Mouse (Mus musculus) forebrain, postnatal 0 days (tissue): Measurements from ENCODE around the gene Dis3l2. TPM values are rescaled to one million over a fixed set of nuclear protein-coding genes. Genes with fewer than 3 reads are reported as not detected.

Source experiments
- ATAC-seq: fragments of 200-750 bp; cut with Nextera tagmentation; 2 replicates; pipeline ENCODE4 v1.8.0; 2017; ENCODE audit warnings: mild to moderate bottlenecking, moderate library complexity
- DNase-seq: peaks from one replicate; pipeline ENCODE4 v3.0.0-alpha.2; 2015
- H3K27ac ChIP-seq: fragments of 300-500 bp; sonication (generic); 2 replicates; pipeline ENCODE4 v1.5.1; 2014; ENCODE audit warnings: low read depth, mild to moderate bottlenecking, antibody characterized with exemption, low read length, moderate library complexity, mixed read lengths
- H3K27me3 ChIP-seq: fragments of 300-500 bp; sonication (generic); 2 replicates; pipeline ENCODE4 v1.6.1; 2014; ENCODE audit warnings: mild to moderate bottlenecking, low read length, mixed read lengths; ENCODE audit not compliant: insufficient read depth
- H3K36me3 ChIP-seq: fragments of 300-500 bp; sonication (generic); 2 replicates; pipeline ENCODE4 v1.6.1; 2014; ENCODE audit warnings: mild to moderate bottlenecking, moderate library complexity; ENCODE audit not compliant: insufficient read depth
- H3K4me1 ChIP-seq: fragments of 300-500 bp; sonication (generic); 2 replicates; pipeline ENCODE4 v1.6.1; 2014; ENCODE audit warnings: antibody characterized with exemption; ENCODE audit not compliant: insufficient read depth
- H3K4me2 ChIP-seq: fragments of 300-500 bp; sonication (generic); 2 replicates; pipeline ENCODE4 v1.6.1; 2014; ENCODE audit warnings: low read depth, mild to moderate bottlenecking, moderate library complexity
- H3K4me3 ChIP-seq: fragments of 300-500 bp; sonication (generic); 2 replicates; pipeline ENCODE4 v1.5.1; 2014; ENCODE audit warnings: low read depth, low read length, mixed read lengths
- H3K9ac ChIP-seq: fragments of 300-500 bp; sonication (generic); 2 replicates; pipeline ENCODE4 v1.6.1; 2014; ENCODE audit warnings: mild to moderate bottlenecking
- H3K9me3 ChIP-seq: fragments of 300-500 bp; sonication (generic); 2 replicates; pipeline ENCODE4 v1.6.1; 2016; ENCODE audit warnings: low read length
- CTCF ChIP-seq: sonication (generic); IDR thresholded peaks from 2 replicates; pipeline ENCODE4 v1.5.1; 2016; ENCODE audit warnings: antibody characterized with exemption, control low read depth, low read depth
- WGBS: fragments of 180-500 bp; shearing (Covaris S2); extraction: QIAGEN DNeasy Blood & Tissue Kit; methylation state at CpG from one replicate; pipeline ENCODE4 v1.1.7; 2014; 5-methylcytosine and 5-hydroxymethylcytosine counted together
- polyA plus RNA-seq: library from polyadenylated mRNA; unstranded; fragments of >200 nt; fragmentation: Nextera tagmentation; extraction: Ambion mirVana; gene quantifications from 2 replicates; pipeline ENCODE4 v1.2.1, GENCODE M21; 2015
- total RNA-seq: library from RNA; depleted of rRNA; stranded (reverse); fragments of >200 nt; gene quantifications from 2 replicates; pipeline ENCODE4 v1.2.3, GENCODE M21; 2014

The Dis3l2 gene
- total and polyA plus RNA-seq, 2 experiments from 2014 or later, result 35.0 to 53.6 TPM

- peaks cover 3% of the 10 kb centered on the region for H3K4me1 ChIP-seq
- ATAC-seq, result no peak
Observed at GRCm38 (mm10) chr1:86699346-86700136, 4.1 kb upstream of the Dis3l2 start.

GRCm38 (mm10) chr1:86700367-86700766 is 3.2 kb upstream of the Dis3l2 start:
- TF ChIP-seq CTCF, result no peak
- Histone ChIP-seq H3K27ac (no peak overlapping the region), H3K4me1 (peaks cover 3% of the 10 kb centered on the region), H3K36me3 (no peaks in the 10 kb centered on the region), H3K27me3 (no peaks in the 10 kb centered on the region), H3K9ac (no peak overlapping the region), H3K4me3 (no peak overlapping the region), H3K9me3 (no peaks in the 10 kb centered on the region), H3K4me2 (no peak overlapping the region)
- ATAC-seq, result no peak
- no peak for DNase-seq
- 86% methylated on average over 7 of the region's 7 CpGs for WGBS

More at GRCm38 (mm10) chr1:86699346-86700136, 4.1 kb upstream of the Dis3l2 start:
- H3K27me3 ChIP-seq, result no peaks in the 10 kb centered on the region
- no peak overlapping the region for H3K4me3 ChIP-seq
- H3K9me3 ChIP-seq, result no peaks in the 10 kb centered on the region
- H3K9ac ChIP-seq, result no peak overlapping the region
- H3K4me2 ChIP-seq, result no peak overlapping the region
- 66% methylated on average over 11 of the region's 11 CpGs for WGBS
- no peak for DNase-seq
- no peak for TF ChIP-seq CTCF
- H3K27ac ChIP-seq, result no peak overlapping the region
- no peaks in the 10 kb centered on the region for H3K36me3 ChIP-seq

GRCm38 (mm10) chr1:86703965-86704326 is 338 bp downstream of the Dis3l2 start:
- TF ChIP-seq CTCF, result no peak
- WGBS, result under 1% methylated on average over 27 of the region's 27 CpGs
- no peak for DNase-seq

GRCm38 (mm10) chr1:86705461-86705860 is 1.9 kb downstream of the Dis3l2 start:
- H3K4me1 ChIP-seq, result peaks cover 3% of the 10 kb centered on the region
- DNase-seq (no peak), ATAC-seq (no peak)
- H3K9ac ChIP-seq, result no peak overlapping the region
- no peak for TF ChIP-seq CTCF
- 75% methylated on average over 3 of the region's 3 CpGs for WGBS
- H3K9me3 ChIP-seq, result no peaks in the 10 kb centered on the region
- no peaks in the 10 kb centered on the region for H3K27me3 ChIP-seq
- H3K27ac ChIP-seq, result no peak overlapping the region
- H3K36me3 ChIP-seq, result no peaks in the 10 kb centered on the region
- no peak overlapping the region for H3K4me2 ChIP-seq
- no peak overlapping the region for H3K4me3 ChIP-seq

More at GRCm38 (mm10) chr1:86703965-86704326, 338 bp downstream of the Dis3l2 start:
- peaks cover 3% of the 10 kb centered on the region for H3K4me1 ChIP-seq
- H3K4me2 ChIP-seq, result peak overlapping the region; percentile 62
- peak overlapping the region; percentile 92 for H3K4me3 ChIP-seq
- no peaks in the 10 kb centered on the region for H3K27me3 ChIP-seq
- peak overlapping the region; percentile 87 for H3K9ac ChIP-seq
- H3K36me3 ChIP-seq, result no peaks in the 10 kb centered on the region
- H3K9me3 ChIP-seq, result no peaks in the 10 kb centered on the region
- no peak for ATAC-seq
- H3K27ac ChIP-seq, result peak overlapping the region; percentile 85

GRCm38 (mm10) chr1:86709546-86709945 is 5.9 kb downstream of the Dis3l2 start:
- 67% methylated on average over 4 of the region's 4 CpGs for WGBS
- TF ChIP-seq CTCF, result no peak
- H3K9ac ChIP-seq, result no peak overlapping the region
- no peak overlapping the region for H3K27ac ChIP-seq
- H3K9me3 ChIP-seq, result no peaks in the 10 kb centered on the region
- DNase-seq (no peak), ATAC-seq (no peak)
- H3K36me3 ChIP-seq, result no peaks in the 10 kb centered on the region
- no peaks in the 10 kb centered on the region for H3K27me3 ChIP-seq
- H3K4me2 ChIP-seq, result no peak overlapping the region
- no peaks in the 10 kb centered on the region for H3K4me1 ChIP-seq
- H3K4me3 ChIP-seq, result no peak overlapping the region

GRCm38 (mm10) chr1:86712045-86712444 is 8.4 kb downstream of the Dis3l2 start:
- ATAC-seq, result no peak
- Histone ChIP-seq H3K4me3 (no peak overlapping the region), H3K27ac (no peak overlapping the region), H3K9me3 (no peaks in the 10 kb centered on the region), H3K36me3 (no peaks in the 10 kb centered on the region), H3K27me3 (no peaks in the 10 kb centered on the region), H3K9ac (no peak overlapping the region), H3K4me2 (no peak overlapping the region), H3K4me1 (no peaks in the 10 kb centered on the region)
- no peak for DNase-seq
- no peak for TF ChIP-seq CTCF
- 89% methylated on average over 2 of the region's 2 CpGs for WGBS

- TF ChIP-seq CTCF, result no peak
- H3K4me1 ChIP-seq, result no peaks in the 10 kb centered on the region
- no peak overlapping the region for H3K4me3 ChIP-seq
- WGBS, result 97% methylated on average over 4 of the region's 4 CpGs
- no peak overlapping the region for H3K9ac ChIP-seq
- ATAC-seq (no peak), DNase-seq (no peak)
- no peaks in the 10 kb centered on the region for H3K9me3 ChIP-seq
- no peak overlapping the region for H3K4me2 ChIP-seq
- no peak overlapping the region for H3K27ac ChIP-seq
- H3K27me3 ChIP-seq, result no peaks in the 10 kb centered on the region
- no peaks in the 10 kb centered on the region for H3K36me3 ChIP-seq
Observed at GRCm38 (mm10) chr1:86713054-86713453, 9.4 kb downstream of the Dis3l2 start.
